In genomic region chr16:33523571-33523970, GRCm38 (mm10) we compare ENCODE assay signal across 18 mouse cellular contexts. TPM values are rescaled to one million over a fixed set of nuclear protein-coding genes. Genes with fewer than 3 reads are reported as not detected.
A peak's percentile ranks its signal among the peaks of the same experiment; 100 is the strongest.
DNase-seq lines count a peak whose midpoint lies in the region; ATAC-seq and TF ChIP-seq lines count a peak whose summit lies in the region.
"Had no signal": no experiment of that assay in that cellular context is flagged by ENCODE, and none has a peak within 500 bp of the region (broad histone marks: within the 10 kb centered on the region; RNA-seq: fewer than 3 reads in every experiment).

No protein-coding gene starts in this region.

- no peak overlapping the region for H3K9ac ChIP-seq in forebrain, embryonic 14.5 days (ENCODE audit: low read length)
- no peak overlapping the region for H3K9ac ChIP-seq in midbrain, postnatal 0 days (replicated peaks; ENCODE audit: low read length, poor library complexity, severe bottlenecking)
- H3K9ac ChIP-seq in intestine, postnatal 0 days (ENCODE audit: low read depth, low read length), result peak overlapping the region; percentile 31; the same call in 1 of the 2 replicates
- H3K9ac ChIP-seq in stomach, postnatal 0 days (ENCODE audit: low read length), result no peak overlapping the region
- H3K9ac ChIP-seq: forebrain, embryonic 12.5 days; forebrain, postnatal 0 days; heart, embryonic 13.5 days; hindbrain, embryonic 14.5 days had no signal

- no peak overlapping the region for H3K4me2 ChIP-seq in forebrain, embryonic 14.5 days (ENCODE audit: low read length)
- no peak overlapping the region for H3K4me2 ChIP-seq in midbrain, postnatal 0 days (ENCODE audit: low read depth, low read length, poor library complexity, severe bottlenecking)
- H3K4me2 ChIP-seq in intestine, postnatal 0 days (replicated peaks; ENCODE audit: low read depth), result peak overlapping the region; percentile 41
- H3K4me2 ChIP-seq in stomach, postnatal 0 days (replicated peaks; ENCODE audit: low read depth), result peak overlapping the region; percentile 17; the same call in 1 of the 2 replicates
- H3K4me2 ChIP-seq: forebrain, embryonic 12.5 days; heart, embryonic 13.5 days; hindbrain, embryonic 14.5 days had no signal

- peaks cover 7% of the 10 kb centered on the region for H3K9me3 ChIP-seq in forebrain, embryonic 10.5 days
- H3K9me3 ChIP-seq in forebrain, embryonic 14.5 days (replicated peaks; ENCODE audit: control insufficient read depth, low read length), result no peaks in the 10 kb centered on the region; the same call in 1 of the 2 replicates
- 0 out of 2 replicates have a peak, but pooled peaks cover 2% of the 10 kb centered on the region for H3K9me3 ChIP-seq in midbrain, embryonic 10.5 days (replicated peaks)
- H3K9me3 ChIP-seq in midbrain, postnatal 0 days (ENCODE audit: low read length), result no peaks in the 10 kb centered on the region
- no peaks in the 10 kb centered on the region for H3K9me3 ChIP-seq in intestine, postnatal 0 days (ENCODE audit: control insufficient read depth)
- H3K9me3 ChIP-seq in stomach, postnatal 0 days (ENCODE audit: control insufficient read depth, low read length), result no peaks in the 10 kb centered on the region

- TF ChIP-seq EP300 in stomach, postnatal 0 days (optimal IDR thresholded peaks at IDR 0.05), result no peak

- no peak overlapping the region for H3K4me3 ChIP-seq in forebrain, embryonic 10.5 days
- no peak overlapping the region for H3K4me3 ChIP-seq in forebrain, embryonic 14.5 days (ENCODE audit: low read depth, low read length)
- no peak overlapping the region for H3K4me3 ChIP-seq in midbrain, embryonic 10.5 days
- H3K4me3 ChIP-seq in midbrain, postnatal 0 days (ENCODE audit: low read depth, low read length), result no peak overlapping the region
- H3K4me3 ChIP-seq in intestine, postnatal 0 days (ENCODE audit: low read depth, low read length), result peak overlapping the region; percentile 17
- H3K4me3 ChIP-seq in stomach, postnatal 0 days (ENCODE audit: low read depth, low read length), result no peak overlapping the region
- H3K4me3 ChIP-seq: forebrain, embryonic 12.5 days; heart, embryonic 13.5 days had no signal

- ATAC-seq in forebrain, embryonic 14.5 days, result no peak
- no peak for ATAC-seq in midbrain, postnatal 0 days (ENCODE audit: low FRiP score)
- peak; percentile 55 for ATAC-seq in intestine, postnatal 0 days
- ATAC-seq in stomach, postnatal 0 days (ENCODE audit: low FRiP score, low TSS enrichment), result peak; percentile 26; the same call in 1 of the 2 replicates
- ATAC-seq: forebrain, postnatal 0 days had no signal

- peak overlapping the region; percentile 56; the same call in 1 of the 2 replicates for H3K27ac ChIP-seq in forebrain, embryonic 10.5 days
- no peak overlapping the region for H3K27ac ChIP-seq in forebrain, embryonic 14.5 days (ENCODE audit: low read depth, low read length)
- H3K27ac ChIP-seq in midbrain, embryonic 10.5 days (replicated peaks), result peak overlapping the region; percentile 63
- H3K27ac ChIP-seq in midbrain, postnatal 0 days (ENCODE audit: low read depth, low read length), result no peak overlapping the region
- H3K27ac ChIP-seq in intestine, postnatal 0 days (ENCODE audit: low read depth, low read length), result 0 out of 2 replicates have a peak overlapping the region, but pooled peaks have one; percentile 5
- H3K27ac ChIP-seq in stomach, postnatal 0 days (replicated peaks), result peak overlapping the region; percentile 35; the same call in 1 of the 2 replicates
- H3K27ac ChIP-seq: forebrain, embryonic 12.5 days; heart, embryonic 13.5 days; hindbrain, embryonic 14.5 days had no signal

- DNase-seq in forebrain, embryonic 10.5 days (ENCODE audit: extremely low spot score, low spot score), result no peak
- no peak for DNase-seq in forebrain, embryonic 14.5 days (ENCODE audit: low spot score)
- no peak for DNase-seq in midbrain, embryonic 10.5 days (ENCODE audit: low spot score)
- no peak for DNase-seq in midbrain, postnatal 0 days (ENCODE audit: low spot score)
- DNase-seq in stomach, postnatal 0 days (ENCODE audit: low spot score), result peak; percentile 54
- DNase-seq in adrenal gland, adult 2 months, result no peak
- DNase-seq in urinary bladder, postnatal 4 days (ENCODE audit: low spot score in 2 of 2), result no peak
- DNase-seq: adrenal gland, postnatal 14 days; cerebellum, adult 2 months; cerebellum, postnatal 10 days; forebrain, postnatal 0 days; gastrocnemius, postnatal 14 days; heart, postnatal 36 days had no signal

- no peaks in the 10 kb centered on the region for H3K36me3 ChIP-seq in forebrain, embryonic 10.5 days (replicated peaks)
- no peaks in the 10 kb centered on the region for H3K36me3 ChIP-seq in forebrain, embryonic 14.5 days (ENCODE audit: control insufficient read depth, insufficient read depth, low read length)
- no peaks in the 10 kb centered on the region for H3K36me3 ChIP-seq in midbrain, embryonic 10.5 days
- no peaks in the 10 kb centered on the region for H3K36me3 ChIP-seq in midbrain, postnatal 0 days (ENCODE audit: insufficient read depth, low read length)
- no peaks in the 10 kb centered on the region for H3K36me3 ChIP-seq in intestine, postnatal 0 days (ENCODE audit: control insufficient read depth, insufficient read depth)
- H3K36me3 ChIP-seq in stomach, postnatal 0 days (ENCODE audit: control insufficient read depth, insufficient read depth, low read length), result no peaks in the 10 kb centered on the region
- H3K36me3 ChIP-seq: forebrain, embryonic 12.5 days; heart, embryonic 13.5 days had no signal

- H3K4me1 ChIP-seq in forebrain, embryonic 10.5 days, result peaks cover 8% of the 10 kb centered on the region
- no peaks in the 10 kb centered on the region for H3K4me1 ChIP-seq in forebrain, embryonic 14.5 days (ENCODE audit: control insufficient read depth, insufficient read depth, low read length)
- peaks cover 11% of the 10 kb centered on the region for H3K4me1 ChIP-seq in midbrain, embryonic 10.5 days
- H3K4me1 ChIP-seq in midbrain, postnatal 0 days (ENCODE audit: insufficient read depth, low read length), result no peaks in the 10 kb centered on the region
- no peaks in the 10 kb centered on the region for H3K4me1 ChIP-seq in intestine, postnatal 0 days (replicated peaks; ENCODE audit: control insufficient read depth, insufficient read depth, low read length)
- no peaks in the 10 kb centered on the region for H3K4me1 ChIP-seq in stomach, postnatal 0 days (replicated peaks; ENCODE audit: control insufficient read depth, insufficient read depth)
- H3K4me1 ChIP-seq: heart, embryonic 13.5 days had no signal

- no peaks in the 10 kb centered on the region for H3K27me3 ChIP-seq in forebrain, embryonic 10.5 days (ENCODE audit: poor library complexity, severe bottlenecking)
- H3K27me3 ChIP-seq in forebrain, embryonic 14.5 days (replicated peaks; ENCODE audit: control insufficient read depth, insufficient read depth, low read length), result no peaks in the 10 kb centered on the region
- H3K27me3 ChIP-seq in midbrain, embryonic 10.5 days (ENCODE audit: low read depth, poor library complexity, severe bottlenecking), result no peaks in the 10 kb centered on the region
- H3K27me3 ChIP-seq in midbrain, postnatal 0 days (ENCODE audit: insufficient read depth, low read length), result no peaks in the 10 kb centered on the region
- no peaks in the 10 kb centered on the region for H3K27me3 ChIP-seq in intestine, postnatal 0 days (replicated peaks; ENCODE audit: control insufficient read depth, insufficient read depth, low read length)
- H3K27me3 ChIP-seq in stomach, postnatal 0 days (ENCODE audit: control insufficient read depth, insufficient read depth, low read length), result no peaks in the 10 kb centered on the region
- H3K27me3 ChIP-seq: forebrain, embryonic 12.5 days; heart, embryonic 13.5 days had no signal

- WGBS in forebrain, embryonic 10.5 days, result 82% methylated on average over 10 of the region's 10 CpGs
- 58% methylated on average over 10 of the region's 10 CpGs for WGBS in forebrain, embryonic 14.5 days
- WGBS in midbrain, embryonic 10.5 days, result 75% methylated on average over 10 of the region's 10 CpGs
- 69% methylated on average over 10 of the region's 10 CpGs for WGBS in midbrain, postnatal 0 days
- WGBS in intestine, postnatal 0 days, result 34% methylated on average over 10 of the region's 10 CpGs
- 49% methylated on average over 10 of the region's 10 CpGs for WGBS in stomach, postnatal 0 days

- TF ChIP-seq CTCF in midbrain, postnatal 0 days (IDR thresholded peaks at IDR 0.05), result no peak
- no peak for TF ChIP-seq CTCF in intestine, postnatal 0 days (IDR thresholded peaks at IDR 0.05; ENCODE audit: low read depth)
- no peak for TF ChIP-seq CTCF in stomach, postnatal 0 days (IDR thresholded peaks at IDR 0.05; ENCODE audit: low read depth)

RNA-seq across cellular contexts. Expression of gene Slc12a8, which starts 6.4 kb away (rescaled TPM):
- polyA plus RNA-seq in forebrain, embryonic 10.5 days (2016; fragmentation: Nextera tagmentation; extraction: Ambion mirVana), result 0.77 and 1.1 TPM in 2 replicates
- 0.67 and 1.2 TPM in 2 replicates for polyA plus RNA-seq in forebrain, embryonic 14.5 days (2014; fragmentation: Nextera tagmentation; extraction: Ambion mirVana)
- polyA plus RNA-seq in midbrain, embryonic 10.5 days (2016; fragmentation: Nextera tagmentation; extraction: Ambion mirVana), result 1.5 and 1.9 TPM in 2 replicates
- total RNA-seq in midbrain, postnatal 0 days (2014; rRNA removed), result 0.71 and 0.94 TPM in 2 replicates
- polyA plus RNA-seq in midbrain, postnatal 0 days (2015; fragmentation: Nextera tagmentation; extraction: Ambion mirVana), result 1.1 and 1.3 TPM in 2 replicates
- polyA plus RNA-seq in intestine, postnatal 0 days (2015; fragmentation: Nextera tagmentation; extraction: Ambion mirVana), result 4.9 and 6.1 TPM in 2 replicates
- 3.0 and 4.0 TPM in 2 replicates for polyA plus RNA-seq in stomach, postnatal 0 days (2015; fragmentation: Nextera tagmentation; extraction: Ambion mirVana)
- total RNA-seq in adrenal gland, adult 2 months (2021), result under 1 TPM; 0.49 to 0.83 TPM
- polyA plus RNA-seq in adrenal gland, adult 2 months (2012; rRNA removed), result 0.73 and 0.89 TPM in 2 replicates
- total RNA-seq: MEL had no signal

Comparison
In these comparisons a context has a peak if more than half of its experiments do, and no peak if none do; other contexts are left out.
1. H3K27ac ChIP-seq: peak in forebrain, embryonic 10.5 days (single experiment), midbrain, embryonic 10.5 days (single experiment), intestine, postnatal 0 days (single experiment) and stomach, postnatal 0 days (single experiment); none in forebrain, embryonic 14.5 days (single experiment) and midbrain, postnatal 0 days (single experiment).
2. ATAC-seq: peak in intestine, postnatal 0 days (single experiment) and stomach, postnatal 0 days (single experiment); none in forebrain, embryonic 14.5 days (single experiment) and midbrain, postnatal 0 days (single experiment).
3. H3K4me2 ChIP-seq: peak in intestine, postnatal 0 days (single experiment) and stomach, postnatal 0 days (single experiment); none in forebrain, embryonic 14.5 days (single experiment) and midbrain, postnatal 0 days (single experiment).